Mouse (Mus musculus) stomach, embryonic 15.5 days (tissue): Measurements from ENCODE around the gene Mknk2. TPM values are rescaled to one million over a fixed set of nuclear protein-coding genes. Genes with fewer than 3 reads are reported as not detected.

ENCODE experiments used
- ATAC-seq: fragments of 200-750 bp; cut with Nextera tagmentation; 2 replicates; pipeline ENCODE4 v1.8.0; 2017; ENCODE audit warnings: low read depth, moderate number of reproducible peaks, moderate TSS enrichment; ENCODE audit not compliant: insufficient read depth, low FRiP score
- H3K27ac ChIP-seq: fragments of 300-500 bp; sonication (generic); 2 replicates; pipeline ENCODE4 v1.5.1; 2015; ENCODE audit warnings: mild to moderate bottlenecking, inconsistent platforms
- H3K27me3 ChIP-seq: fragments of 300-500 bp; sonication (generic); replicated peaks from 2 replicates; pipeline ENCODE4 v1.6.1; 2015; ENCODE audit warnings: inconsistent platforms
- H3K36me3 ChIP-seq: fragments of 300-500 bp; sonication (generic); 2 replicates; pipeline ENCODE4 v1.6.1; 2015; ENCODE audit warnings: inconsistent platforms
- H3K4me1 ChIP-seq: fragments of 300-500 bp; sonication (generic); 2 replicates; pipeline ENCODE4 v1.6.1; 2015; ENCODE audit warnings: inconsistent platforms
- H3K4me2 ChIP-seq: fragments of 300-500 bp; sonication (generic); 2 replicates; pipeline ENCODE4 v1.6.1; 2015; ENCODE audit warnings: mild to moderate bottlenecking, inconsistent platforms
- H3K4me3 ChIP-seq: fragments of 300-500 bp; sonication (generic); replicated peaks from 2 replicates; pipeline ENCODE4 v1.5.1; 2015; ENCODE audit warnings: inconsistent platforms
- H3K9ac ChIP-seq: fragments of 300-500 bp; sonication (generic); 2 replicates; pipeline ENCODE4 v1.6.1; 2015; ENCODE audit warnings: inconsistent platforms
- H3K9me3 ChIP-seq: fragments of 300-500 bp; sonication (generic); 2 replicates; pipeline ENCODE4 v1.6.1; 2016; ENCODE audit warnings: inconsistent platforms
- WGBS: fragments of 180-500 bp; shearing (Covaris S2); methylation state at CpG from one replicate; pipeline ENCODE4 v1.1.7; 2015; 5-methylcytosine and 5-hydroxymethylcytosine counted together
- polyA plus RNA-seq: library from polyadenylated mRNA; unstranded; fragments of >200 nt; fragmentation: Nextera tagmentation; extraction: Ambion mirVana; gene quantifications from 2 replicates; pipeline ENCODE4 v1.2.1, GENCODE M21; 2015

Gene Mknk2
- polyA plus RNA-seq, 1 experiment from 2014 or later, result 86.3 TPM

DNA sequence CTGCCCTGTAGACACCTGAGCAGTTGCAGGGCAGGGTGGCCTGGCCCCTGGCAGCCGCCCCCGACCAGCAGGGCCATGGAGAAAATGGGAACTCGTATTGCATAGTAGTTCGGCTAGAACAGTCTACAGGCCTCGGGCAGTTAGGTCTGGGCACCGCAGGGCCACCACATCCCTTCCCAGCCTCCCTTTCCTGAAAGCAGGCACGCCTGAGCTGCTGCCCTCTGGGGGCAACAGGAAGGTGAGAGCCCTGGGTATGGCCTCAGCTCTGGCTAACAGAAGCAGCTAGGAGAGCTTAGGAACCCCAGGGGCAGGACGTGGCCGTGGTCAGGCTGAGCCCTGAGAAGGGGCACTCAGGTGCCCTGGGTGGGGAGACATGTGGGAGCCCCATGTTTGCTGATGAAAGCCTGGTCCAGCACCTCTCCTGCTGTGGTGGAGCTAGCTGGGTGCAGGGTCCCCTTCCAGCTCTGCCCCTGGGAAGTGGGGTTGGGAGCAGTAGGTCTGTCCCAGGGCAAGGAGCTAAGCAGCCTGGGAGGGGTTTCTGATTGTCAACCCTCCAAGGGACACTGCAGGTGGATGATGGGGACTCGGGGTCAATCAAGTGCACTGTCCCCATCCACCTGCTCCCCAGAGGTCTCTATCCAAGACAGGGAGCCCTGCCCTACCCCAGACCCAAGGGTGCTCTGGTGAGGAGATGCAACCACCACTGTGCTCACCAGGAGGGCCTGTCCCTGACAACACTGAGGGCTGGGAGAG, 11.8 kb downstream of the Mknk2 start:
- no peak for ATAC-seq
- no peak overlapping the region for H3K9ac ChIP-seq
- H3K4me2 ChIP-seq, result no peak overlapping the region
- peaks cover 47% of the 10 kb centered on the region for H3K36me3 ChIP-seq
- H3K9me3 ChIP-seq, result no peaks in the 10 kb centered on the region
- peaks cover 40% of the 10 kb centered on the region for H3K4me1 ChIP-seq
- 68% methylated on average over 10 of the region's 10 CpGs for WGBS
- H3K4me3 ChIP-seq, result no peak overlapping the region
- H3K27me3 ChIP-seq, result no peaks in the 10 kb centered on the region
- peak overlapping the region; percentile 89 for H3K27ac ChIP-seq

DNA sequence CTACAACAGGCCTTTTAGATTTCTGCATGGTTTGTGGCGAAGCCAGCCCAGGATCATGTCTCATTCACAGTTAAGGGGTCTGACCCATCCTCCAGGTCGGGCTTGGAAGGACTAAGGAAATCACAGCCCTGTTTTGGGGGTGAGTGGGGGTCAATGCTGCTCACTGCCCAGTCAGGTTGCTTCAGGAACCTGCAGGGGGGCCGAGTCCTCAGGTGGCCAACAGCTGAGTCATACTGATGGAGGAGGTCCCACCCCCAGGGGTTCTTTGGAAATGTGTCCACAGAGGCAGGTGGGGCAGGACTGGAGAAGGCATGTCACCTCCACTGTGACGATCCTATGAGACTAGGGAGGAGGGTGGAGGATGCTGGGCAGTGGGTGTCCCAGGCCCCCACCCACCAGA, 12.5 kb downstream of the Mknk2 start:
- no peak overlapping the region for H3K9ac ChIP-seq
- H3K4me3 ChIP-seq, result no peak overlapping the region
- H3K4me2 ChIP-seq, result peak overlapping the region; percentile 44; the same call in 1 of the 2 replicates
- H3K27ac ChIP-seq, result peak overlapping the region; percentile 89
- ATAC-seq, result no peak
- H3K9me3 ChIP-seq, result no peaks in the 10 kb centered on the region
- WGBS, result 52% methylated on average over 4 of the region's 4 CpGs
- H3K27me3 ChIP-seq, result no peaks in the 10 kb centered on the region
- H3K4me1 ChIP-seq, result peaks cover 40% of the 10 kb centered on the region
- H3K36me3 ChIP-seq, result peaks cover 41% of the 10 kb centered on the region

DNA sequence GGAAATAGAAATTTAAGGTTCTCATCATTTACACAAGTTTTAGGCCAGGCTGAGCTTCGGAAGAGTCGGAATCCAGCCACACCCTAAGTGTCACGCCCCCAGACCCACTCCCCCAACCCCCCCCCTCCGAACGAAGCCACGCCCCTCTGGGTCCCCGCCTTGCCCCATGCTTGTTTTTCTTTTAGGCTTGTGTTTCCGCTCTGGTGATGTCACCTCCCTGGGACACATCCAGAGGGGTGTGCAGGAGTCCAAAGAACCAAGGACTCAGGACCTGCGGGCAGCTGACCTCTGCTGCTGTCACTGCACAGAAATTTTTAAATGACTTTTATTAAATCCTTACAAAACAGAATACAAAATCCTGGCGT, 12.9 kb downstream of the Mknk2 start:
- Histone ChIP-seq H3K36me3 (peaks cover 37% of the 10 kb centered on the region), H3K9me3 (no peaks in the 10 kb centered on the region), H3K4me1 (peaks cover 40% of the 10 kb centered on the region), H3K4me2 (peak overlapping the region; percentile 44), H3K4me3 (0 out of 2 replicates have a peak overlapping the region, but pooled peaks have one; percentile 0), H3K27me3 (no peaks in the 10 kb centered on the region), H3K27ac (peak overlapping the region; percentile 89), H3K9ac (no peak overlapping the region)
- peak; percentile 41 for ATAC-seq
- 6% methylated on average over 10 of the region's 10 CpGs for WGBS

DNA sequence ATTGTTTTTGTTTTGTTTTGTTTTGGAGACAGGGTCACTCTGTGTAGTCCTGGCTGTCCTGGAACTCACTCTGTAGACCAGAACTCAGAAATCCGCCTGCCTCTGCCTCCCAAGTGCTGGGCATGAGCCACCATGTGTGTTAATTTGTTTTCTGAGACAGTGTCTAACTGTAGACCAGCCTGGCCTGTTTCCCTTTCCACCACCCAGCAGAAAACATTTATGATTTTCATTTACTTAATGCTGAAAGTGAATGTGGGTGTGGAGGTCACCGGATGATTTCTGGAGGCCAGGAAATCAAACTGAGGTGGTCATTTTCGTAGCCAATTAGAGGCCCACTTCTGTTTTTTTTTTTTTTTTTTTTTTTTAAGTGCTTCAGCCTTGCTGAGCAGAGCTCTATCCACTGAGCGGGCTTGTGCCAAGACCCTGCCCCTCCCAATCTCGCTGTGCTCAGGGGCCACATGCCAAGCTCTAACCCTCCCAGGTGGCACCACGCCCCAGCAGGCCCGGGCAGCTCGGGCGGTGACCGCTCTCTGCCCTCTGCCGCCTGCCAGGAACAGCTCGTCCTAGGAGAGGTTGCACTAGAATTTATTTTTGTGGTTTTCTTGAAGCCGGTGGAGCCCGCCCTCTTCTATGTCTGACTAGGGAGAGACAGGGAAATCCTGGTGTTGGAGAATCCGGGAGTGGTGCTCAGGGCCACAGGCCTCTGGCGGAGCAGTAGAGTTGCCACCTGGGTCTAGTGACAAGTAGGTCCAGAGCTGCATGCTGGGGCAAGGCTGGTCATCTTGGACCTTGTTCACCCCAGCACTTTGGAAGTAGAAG, 13.5 kb downstream of the Mknk2 start:
- Histone ChIP-seq H3K9ac (no peak overlapping the region), H3K36me3 (peaks cover 31% of the 10 kb centered on the region), H3K4me2 (peak overlapping the region; percentile 44), H3K9me3 (no peaks in the 10 kb centered on the region), H3K27me3 (no peaks in the 10 kb centered on the region), H3K4me1 (peaks cover 40% of the 10 kb centered on the region), H3K4me3 (0 out of 2 replicates have a peak overlapping the region, but pooled peaks have one; percentile 0), H3K27ac (peak overlapping the region; percentile 89)
- 18% methylated on average over 16 of the region's 16 CpGs for WGBS
- peak; percentile 45 for ATAC-seq

DNA sequence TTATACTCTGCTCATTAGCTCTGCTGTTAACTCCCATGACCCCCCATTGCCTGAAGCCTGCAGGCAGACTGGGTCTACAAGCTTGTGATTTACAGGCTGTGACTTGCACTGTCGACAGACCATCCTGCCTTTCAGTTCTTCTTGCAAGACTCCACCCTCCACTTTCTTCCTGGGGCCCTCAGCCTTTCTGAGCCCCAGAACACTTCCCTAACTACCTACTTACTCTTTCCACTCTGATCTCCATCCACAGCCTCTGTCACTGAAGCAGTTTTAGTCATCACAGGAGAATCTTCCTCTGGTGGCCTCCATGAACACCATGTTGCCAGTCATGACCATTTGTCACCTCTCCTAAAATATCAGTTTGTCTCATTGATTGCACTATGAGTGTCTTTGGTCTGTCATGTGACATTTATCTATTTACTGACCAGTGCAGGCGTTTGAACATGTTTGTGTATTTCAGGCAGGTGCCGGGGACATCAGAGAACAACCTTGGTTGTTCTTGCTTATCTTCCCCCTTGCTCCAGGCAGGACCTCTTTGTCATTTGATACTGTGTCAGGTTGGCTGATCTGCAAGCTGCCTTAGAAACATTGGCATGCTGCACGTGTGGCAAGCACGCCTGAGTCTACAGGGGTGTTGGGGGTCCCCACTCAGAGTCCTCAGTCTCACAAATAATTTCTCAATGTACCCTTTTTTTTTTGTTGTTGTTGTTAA, 14.3 kb downstream of the Mknk2 start:
- Histone ChIP-seq H3K27ac (peak overlapping the region; percentile 89), H3K4me2 (no peak overlapping the region; the same call in 1 of the 2 replicates), H3K9me3 (no peaks in the 10 kb centered on the region), H3K4me3 (no peak overlapping the region), H3K4me1 (peaks cover 46% of the 10 kb centered on the region), H3K27me3 (no peaks in the 10 kb centered on the region), H3K9ac (no peak overlapping the region), H3K36me3 (peaks cover 23% of the 10 kb centered on the region)
- 28% methylated on average over 5 of the region's 5 CpGs for WGBS
- no peak; the same call in 1 of the 2 replicates for ATAC-seq

DNA sequence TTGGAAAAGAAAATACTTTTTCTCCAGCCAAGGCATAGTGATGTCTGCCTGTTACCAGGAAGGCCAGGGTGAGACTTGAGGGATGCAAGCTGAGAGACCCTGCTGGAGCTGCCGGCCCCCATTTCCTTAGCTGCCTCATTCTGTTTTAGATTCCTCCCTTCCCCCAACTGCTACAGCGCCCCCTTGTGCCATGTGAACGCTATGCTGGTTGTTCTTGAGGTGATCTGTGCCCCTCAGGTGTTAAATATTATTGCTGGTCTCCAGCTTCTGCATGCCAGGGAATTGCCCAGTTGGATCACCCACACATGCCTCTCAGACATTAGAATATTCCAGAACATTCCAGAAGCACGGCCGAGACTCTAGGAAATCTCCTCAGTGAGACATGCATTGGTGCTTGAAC, 16.8 kb downstream of the Mknk2 start:
- ATAC-seq, result no peak
- Histone ChIP-seq H3K27me3 (no peaks in the 10 kb centered on the region), H3K4me3 (no peak overlapping the region), H3K9ac (no peak overlapping the region), H3K4me2 (no peak overlapping the region), H3K4me1 (peaks cover 44% of the 10 kb centered on the region), H3K27ac (no peak overlapping the region), H3K9me3 (no peaks in the 10 kb centered on the region), H3K36me3 (0 out of 2 replicates have a peak, but pooled peaks cover under 1% of the 10 kb centered on the region)
- 35% methylated on average over 5 of the region's 5 CpGs for WGBS

DNA sequence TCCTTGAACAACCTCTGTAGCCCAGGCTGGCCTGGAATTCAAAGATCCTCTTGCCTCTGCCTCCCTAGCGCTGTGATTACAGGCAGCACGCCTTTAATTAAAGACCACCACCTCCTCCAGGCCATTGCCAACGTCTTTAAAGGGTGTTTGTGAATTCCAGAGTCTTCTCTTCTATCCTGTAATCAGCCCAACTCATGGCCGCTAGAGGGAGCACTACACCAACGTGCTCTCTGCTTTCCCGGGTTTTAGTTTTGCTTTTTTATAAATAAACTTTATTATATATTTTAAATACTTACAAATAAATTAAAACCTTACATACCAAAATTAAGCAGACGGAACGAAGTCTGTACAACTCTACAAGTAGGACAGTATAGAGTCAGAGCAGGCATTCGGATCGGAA, 18.7 kb downstream of the Mknk2 start:
- H3K36me3 ChIP-seq, result no peaks in the 10 kb centered on the region
- no peak for ATAC-seq
- no peak overlapping the region for H3K9ac ChIP-seq
- H3K4me1 ChIP-seq, result peaks cover 40% of the 10 kb centered on the region
- H3K27me3 ChIP-seq, result no peaks in the 10 kb centered on the region
- no peak overlapping the region; the same call in 1 of the 2 replicates for H3K27ac ChIP-seq
- no peaks in the 10 kb centered on the region for H3K9me3 ChIP-seq
- H3K4me2 ChIP-seq, result peak overlapping the region; percentile 41; the same call in 1 of the 2 replicates
- H3K4me3 ChIP-seq, result 0 out of 2 replicates have a peak overlapping the region, but pooled peaks have one; percentile 17
- WGBS, result 12% methylated on average over 10 of the region's 10 CpGs

DNA sequence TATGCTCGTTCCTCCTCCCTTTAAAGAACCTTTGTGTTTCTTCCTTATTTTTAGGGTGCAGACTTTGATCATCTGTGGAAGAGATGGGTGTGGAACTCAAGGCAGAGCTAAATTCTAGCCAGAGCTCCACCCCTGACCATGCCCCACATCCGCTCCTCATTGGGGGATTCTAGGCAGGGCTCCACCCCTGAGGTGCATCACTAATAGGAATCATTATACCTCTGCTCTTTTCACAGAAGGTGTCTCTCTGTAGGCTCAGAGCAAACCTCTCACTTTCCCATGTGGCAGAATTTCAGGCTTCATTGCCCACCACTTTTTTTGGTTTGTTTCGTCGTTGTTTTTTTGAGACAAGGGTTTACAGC, 19.1 kb downstream of the Mknk2 start:
- no peaks in the 10 kb centered on the region for H3K36me3 ChIP-seq
- no peak overlapping the region for H3K4me3 ChIP-seq
- no peak overlapping the region for H3K9ac ChIP-seq
- no peak for ATAC-seq
- WGBS, result 63% methylated on average over 4 of the region's 4 CpGs
- H3K4me1 ChIP-seq, result peaks cover 38% of the 10 kb centered on the region
- H3K27ac ChIP-seq, result peak overlapping the region; percentile 7; the same call in 1 of the 2 replicates
- no peaks in the 10 kb centered on the region for H3K27me3 ChIP-seq
- H3K4me2 ChIP-seq, result no peak overlapping the region; the same call in 1 of the 2 replicates
- H3K9me3 ChIP-seq, result no peaks in the 10 kb centered on the region

DNA sequence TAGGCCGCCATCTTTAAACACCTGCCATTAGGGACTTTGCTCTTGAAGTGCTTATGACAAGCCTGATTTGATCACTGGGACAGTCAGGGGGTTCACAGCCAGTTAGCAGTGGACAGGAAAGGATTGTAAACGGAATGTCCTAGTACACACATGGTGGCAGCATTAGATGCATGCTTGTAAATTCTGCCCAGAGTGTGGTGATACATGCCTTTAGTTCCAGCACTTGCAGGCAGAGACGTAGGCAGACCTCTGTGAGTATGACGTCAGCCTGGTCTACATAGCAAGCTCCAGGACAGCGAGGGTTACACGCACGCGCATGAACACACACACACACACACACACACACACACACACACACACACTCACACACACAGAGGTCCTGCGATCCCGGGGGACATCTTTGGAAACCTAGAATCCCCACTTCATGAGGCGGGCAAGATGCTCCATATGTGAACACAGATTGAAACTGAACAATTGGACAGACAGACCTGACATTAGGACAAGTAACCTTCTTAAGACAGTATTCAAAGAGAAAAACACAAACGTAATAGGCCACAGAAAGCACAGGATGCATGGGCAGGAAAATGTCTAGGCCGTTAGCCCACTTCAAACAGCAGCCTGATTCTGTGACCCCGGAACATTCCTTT, 19.6 kb downstream of the Mknk2 start:
- no peak for ATAC-seq
- Histone ChIP-seq H3K9ac (no peak overlapping the region), H3K36me3 (no peaks in the 10 kb centered on the region), H3K4me3 (no peak overlapping the region), H3K27me3 (no peaks in the 10 kb centered on the region), H3K4me1 (peaks cover 33% of the 10 kb centered on the region), H3K9me3 (no peaks in the 10 kb centered on the region), H3K4me2 (no peak overlapping the region), H3K27ac (peak overlapping the region; percentile 26; the same call in 1 of the 2 replicates)
- WGBS, result 84% methylated on average over 14 of the region's 14 CpGs

DNA sequence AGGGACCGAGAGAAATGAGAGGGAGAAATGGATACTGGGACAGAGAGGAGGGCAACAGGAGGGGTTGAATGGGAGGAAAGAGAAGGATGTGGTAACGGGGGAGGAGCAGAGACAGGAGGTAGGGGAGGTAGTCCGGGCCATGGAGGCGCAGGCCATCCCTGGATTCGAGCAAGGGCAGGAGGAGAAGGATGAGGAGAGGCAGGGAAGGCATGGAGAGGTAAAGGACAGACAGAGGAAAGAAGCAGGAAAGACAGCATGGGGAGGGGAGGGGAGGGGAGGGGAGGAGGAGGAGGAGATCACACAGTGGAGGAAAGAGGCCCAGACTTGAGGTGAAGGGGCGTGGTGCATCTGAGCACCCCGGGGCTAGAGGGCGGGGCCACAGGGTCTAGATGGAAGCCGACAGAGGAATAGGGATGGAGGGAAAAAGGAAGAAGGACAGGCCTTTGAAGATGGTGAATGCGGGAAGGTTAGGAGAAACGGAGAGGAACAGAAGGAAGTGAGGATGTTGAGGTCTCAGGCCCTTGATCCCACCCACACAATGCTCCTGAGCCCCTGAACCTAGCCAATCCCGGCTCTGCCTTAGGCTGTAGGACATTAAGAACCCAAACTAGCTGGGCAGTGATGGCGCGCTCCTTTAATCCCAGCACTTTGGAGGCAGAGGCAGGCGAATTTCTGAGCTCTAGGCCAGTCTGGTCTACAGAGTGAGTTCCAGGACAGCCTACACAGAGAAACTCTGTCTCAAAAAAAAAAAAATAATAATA, 20.9 kb downstream of the Mknk2 start, which contains the start of gene Btbd2:
Gene Btbd2, minus strand, starts transcription at position 209 of the 761 bp plus-strand sequence.
- 20% methylated on average over 15 of the region's 15 CpGs for WGBS
- Histone ChIP-seq H3K9ac (peak within 1 kb of the TSS; percentile 76), H3K4me1 (peaks cover 27% of the 10 kb centered on the region), H3K9me3 (no peaks in the 10 kb centered on the region), H3K27ac (peak within 1 kb of the TSS; percentile 92), H3K4me2 (peak within 1 kb of the TSS; percentile 79), H3K4me3 (peak within 1 kb of the TSS; percentile 69), H3K27me3 (no peaks in the 10 kb centered on the region), H3K36me3 (no peaks in the 10 kb centered on the region)
- peak; percentile 32 for ATAC-seq
